Mouse (Mus musculus): ENCODE measurements around the gene Defa23.
"Not testable (repeated sequence)": the region's sequence is repeated elsewhere in the genome, so short reads cannot be mapped to it uniquely, and the experiment has no call there.

Defa23 gene

GRCm38 (mm10) chr8:21054747-21055146, at the start of gene Defa23:
Gene Defa23, plus strand, starts transcription at chr8:21055047.
- DNase-seq (ENCODE audit: low read depth in 2 of 2, low spot score in 2 of 2) = not testable (repeated sequence)

- no peak for DNase-seq (ENCODE audit: low read depth in 2 of 2, low spot score in 2 of 2)
Observed at GRCm38 (mm10) chr8:21006801-21007200, 48.0 kb upstream of the Defa23 start.

- DNase-seq (ENCODE audit: low read depth in 2 of 2, low spot score in 2 of 2) = not testable (repeated sequence)
Observed at GRCm38 (mm10) chr8:21008578-21008977, 46.3 kb upstream of the Defa23 start.

GRCm38 (mm10) chr8:21010548-21010947, 44.3 kb upstream of the Defa23 start:
- not testable (repeated sequence) for DNase-seq (ENCODE audit: low read depth in 2 of 2, low spot score in 2 of 2)

- DNase-seq (ENCODE audit: low read depth in 2 of 2, low spot score in 2 of 2) = not testable (repeated sequence)
Observed at GRCm38 (mm10) chr8:21025245-21025644, 29.6 kb upstream of the Defa23 start, which contains the start of gene Defa21. Gene Defa21, plus strand, starts transcription at chr8:21025545.

- not testable (repeated sequence) for DNase-seq (ENCODE audit: low read depth in 2 of 2, low spot score in 2 of 2)
Observed at GRCm38 (mm10) chr8:21064738-21065137, 9.9 kb downstream of the Defa23 start, which contains the start of gene Defa35. Gene Defa35, plus strand, starts transcription at chr8:21065038.

GRCm38 (mm10) chr8:21084142-21084541, 29.3 kb downstream of the Defa23 start, which contains the start of gene Defa25:
Gene Defa25, plus strand, starts transcription at chr8:21084442.
- not testable (repeated sequence) for DNase-seq (ENCODE audit: low read depth in 2 of 2, low spot score in 2 of 2)

GRCm38 (mm10) chr8:21093106-21093505, 38.3 kb downstream of the Defa23 start:
- no peak for DNase-seq (ENCODE audit: low read depth in 2 of 2, low spot score in 2 of 2)

GRCm38 (mm10) chr8:21095950-21096349, 41.1 kb downstream of the Defa23 start, which contains the start of gene Gm14851:
Gene Gm14851, minus strand, starts transcription at chr8:21096050.
- not testable (repeated sequence) for DNase-seq (ENCODE audit: low read depth in 2 of 2, low spot score in 2 of 2)
